Mouse (Mus musculus): ENCODE data around the gene Setmar.
"Not testable (repeated sequence)": the region's sequence is repeated elsewhere in the genome, so short reads cannot be mapped to it uniquely, and the experiment has no call there.

- not testable (repeated sequence) for TF ChIP-seq POLR2A (IDR thresholded peaks at IDR 0.05; ENCODE audit: extremely low read depth, insufficient read depth, low read length)
- TF ChIP-seq CTCF (IDR thresholded peaks at IDR 0.05; ENCODE audit: extremely low read depth, insufficient read depth, low read length): peak; percentile 90
Observed at GRCm38 (mm10) chr6:108055041-108055440, 9.8 kb upstream of the Setmar start.
